Mouse (Mus musculus) forebrain, embryonic 16.5 days (tissue): Measurements from ENCODE around the gene Col17a1. TPM values are rescaled to one million over a fixed set of nuclear protein-coding genes. Genes with fewer than 3 reads are reported as not detected.

Experiments used
- ATAC-seq: fragments of 200-750 bp; cut with Nextera tagmentation; 2 replicates; pipeline ENCODE4 v1.8.0; 2017; ENCODE audit warnings: mild to moderate bottlenecking, moderate library complexity
- H3K27ac ChIP-seq: fragments of 300-500 bp; sonication (generic); 2 replicates; pipeline ENCODE4 v1.5.1; 2014; ENCODE audit warnings: low read length, control low read depth
- H3K27me3 ChIP-seq: fragments of 300-500 bp; sonication (generic); replicated peaks from 2 replicates; pipeline ENCODE4 v1.6.1; 2014; ENCODE audit warnings: low read length; ENCODE audit not compliant: control insufficient read depth, insufficient read depth
- H3K36me3 ChIP-seq: fragments of 300-500 bp; sonication (generic); 2 replicates; pipeline ENCODE4 v1.6.1; 2014; ENCODE audit not compliant: control insufficient read depth, insufficient read depth
- H3K4me1 ChIP-seq: fragments of 300-500 bp; sonication (generic); replicated peaks from 2 replicates; pipeline ENCODE4 v1.6.1; 2014; ENCODE audit warnings: low read length; ENCODE audit not compliant: control insufficient read depth, insufficient read depth
- H3K4me2 ChIP-seq: fragments of 300-500 bp; sonication (generic); 2 replicates; pipeline ENCODE4 v1.6.1; 2014; ENCODE audit warnings: mild to moderate bottlenecking, low read length, control low read depth
- H3K4me3 ChIP-seq: fragments of 300-500 bp; sonication (generic); replicated peaks from 2 replicates; pipeline ENCODE4 v1.5.1; 2014; ENCODE audit warnings: mild to moderate bottlenecking, low read length, control low read depth
- H3K9ac ChIP-seq: fragments of 300-500 bp; sonication (generic); replicated peaks from 2 replicates; pipeline ENCODE4 v1.6.1; 2014; ENCODE audit warnings: low read depth, low read length, control low read depth
- H3K9me3 ChIP-seq: fragments of 300-500 bp; sonication (generic); 2 replicates; pipeline ENCODE4 v1.6.1; 2016; ENCODE audit warnings: low read length; ENCODE audit not compliant: control insufficient read depth
- WGBS: fragments of 180-500 bp; shearing (Covaris S2); extraction: QIAGEN DNeasy Blood & Tissue Kit; methylation state at CpG from one replicate; pipeline ENCODE4 v1.1.7; 2014; 5-methylcytosine and 5-hydroxymethylcytosine counted together
- polyA plus RNA-seq: library from polyadenylated mRNA; unstranded; fragments of >200 nt; fragmentation: Nextera tagmentation; extraction: Ambion mirVana; gene quantifications from 2 replicates; pipeline ENCODE4 v1.2.1, GENCODE M21; 2015

Gene Col17a1
- polyA plus RNA-seq, 1 experiment from 2014 or later: 0.04 TPM

DNA sequence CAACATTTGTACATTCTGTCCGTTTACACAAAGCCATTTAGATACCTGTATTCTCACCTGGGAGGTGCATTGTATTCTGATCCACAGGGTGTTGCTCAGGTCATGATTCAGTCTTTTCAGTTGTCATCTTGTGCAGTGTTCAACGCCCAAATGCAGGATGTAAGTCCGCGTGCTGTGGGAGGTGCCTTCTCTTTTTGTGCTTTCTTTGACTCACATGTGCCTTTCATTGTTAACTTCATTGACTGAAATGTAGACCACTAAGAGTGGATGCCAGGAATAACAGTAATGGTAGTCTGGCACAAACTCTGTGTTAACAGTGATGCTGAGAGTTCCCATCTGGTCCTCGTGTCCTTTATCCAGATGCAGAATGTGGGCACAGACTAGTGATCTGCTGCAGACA is 61.5 kb downstream of the Col17a1 start:
- Histone ChIP-seq H3K27ac (no peak overlapping the region), H3K9me3 (no peaks in the 10 kb centered on the region), H3K27me3 (no peaks in the 10 kb centered on the region), H3K4me3 (no peak overlapping the region), H3K36me3 (no peaks in the 10 kb centered on the region), H3K4me2 (no peak overlapping the region), H3K4me1 (peaks cover 2% of the 10 kb centered on the region), H3K9ac (no peak overlapping the region)
- WGBS: 76% methylated on average over 5 of the region's 5 CpGs
- ATAC-seq: no peak

DNA sequence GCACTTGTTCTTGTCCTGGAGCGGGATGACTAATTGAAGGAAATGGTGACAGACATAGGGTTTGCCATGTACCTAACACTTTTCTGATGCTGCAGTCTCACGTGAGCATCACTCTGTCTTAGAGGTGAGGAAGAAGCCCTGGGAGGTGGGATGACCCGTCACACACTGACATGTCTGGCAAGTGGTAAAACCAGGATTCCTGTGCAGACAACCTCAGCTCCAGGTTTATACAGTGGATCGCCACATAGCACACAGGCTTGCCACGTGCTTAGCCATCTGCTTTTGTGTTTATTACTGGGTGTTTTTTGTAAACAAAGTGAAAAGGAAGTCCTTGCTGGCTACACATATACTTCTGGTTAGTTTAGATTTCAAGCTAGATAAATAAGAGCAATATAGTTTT is 62.8 kb downstream of the Col17a1 start:
- Histone ChIP-seq H3K9me3 (no peaks in the 10 kb centered on the region), H3K4me1 (peaks cover 5% of the 10 kb centered on the region), H3K27me3 (no peaks in the 10 kb centered on the region), H3K4me2 (no peak overlapping the region), H3K9ac (no peak overlapping the region), H3K27ac (no peak overlapping the region), H3K36me3 (no peaks in the 10 kb centered on the region), H3K4me3 (no peak overlapping the region)
- WGBS: 76% methylated on average over 5 of the region's 5 CpGs
- ATAC-seq: no peak

DNA sequence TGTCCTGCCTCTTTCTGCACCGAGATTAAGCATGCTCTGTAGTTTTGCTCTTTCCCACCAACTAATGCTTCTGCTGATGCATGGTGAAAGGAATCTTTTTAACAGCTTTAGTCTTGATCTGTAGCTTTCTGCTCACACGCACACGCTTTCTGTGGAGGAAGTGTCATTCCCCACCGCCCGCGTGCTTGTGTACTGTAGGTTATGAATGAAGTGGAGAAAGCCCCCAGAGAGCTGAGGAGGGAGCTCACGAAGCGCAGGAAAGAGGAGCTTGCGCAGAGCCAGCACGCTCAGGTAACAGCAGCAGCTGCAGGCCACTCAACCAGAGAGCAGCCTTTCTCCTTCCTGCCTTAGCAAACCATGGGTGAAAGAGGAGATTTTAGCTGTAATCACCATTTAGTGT is 64.4 kb downstream of the Col17a1 start:
- 84% methylated on average over 10 of the region's 10 CpGs for WGBS
- H3K4me3 ChIP-seq: no peak overlapping the region
- no peak for ATAC-seq
- H3K36me3 ChIP-seq: peaks cover 7% of the 10 kb centered on the region
- H3K9me3 ChIP-seq: no peaks in the 10 kb centered on the region
- H3K27me3 ChIP-seq: no peaks in the 10 kb centered on the region
- no peak overlapping the region for H3K27ac ChIP-seq
- H3K4me1 ChIP-seq: peaks cover 5% of the 10 kb centered on the region
- H3K4me2 ChIP-seq: no peak overlapping the region
- no peak overlapping the region for H3K9ac ChIP-seq

DNA sequence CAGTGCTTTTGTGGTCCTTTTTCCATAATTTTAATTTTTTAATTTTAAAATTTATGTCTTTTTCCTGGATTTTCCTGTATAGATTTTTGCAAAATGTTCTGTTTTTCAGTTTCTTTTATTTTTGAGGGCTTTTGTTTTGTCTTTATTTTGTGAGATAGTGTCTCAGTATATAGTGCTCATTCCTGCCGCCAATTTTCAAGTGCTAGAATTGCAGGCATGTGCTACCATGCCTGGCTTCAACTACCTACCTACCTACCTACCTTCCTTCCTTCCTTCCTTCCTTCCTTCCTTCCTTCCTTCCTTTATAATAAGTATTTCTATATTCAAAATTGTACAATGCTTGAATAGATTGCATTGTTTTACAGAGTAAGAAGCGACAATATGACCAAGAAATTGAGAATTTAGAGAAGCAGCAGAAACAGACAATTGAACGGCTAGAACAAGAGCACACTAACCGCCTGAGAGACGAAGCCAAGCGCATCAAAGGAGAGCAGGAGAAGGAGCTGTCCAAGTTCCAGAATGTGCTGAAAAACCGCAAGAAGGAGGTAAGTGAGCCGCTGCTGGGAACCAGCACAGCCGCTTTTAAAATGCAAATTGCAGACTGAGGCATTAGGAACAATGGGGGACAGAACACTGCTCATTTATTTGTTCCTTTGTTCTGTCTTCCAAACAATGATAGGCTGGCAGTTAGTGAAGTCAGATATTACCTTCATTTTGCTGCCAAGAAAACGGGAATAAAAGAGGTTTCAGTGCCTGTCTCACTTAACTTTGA is 66.8 kb downstream of the Col17a1 start:
- H3K9me3 ChIP-seq: no peaks in the 10 kb centered on the region
- 0 out of 2 replicates have a peak overlapping the region, but pooled peaks have one; percentile 32 for H3K9ac ChIP-seq
- H3K4me1 ChIP-seq: peaks cover 5% of the 10 kb centered on the region
- peaks cover 10% of the 10 kb centered on the region for H3K36me3 ChIP-seq
- peak overlapping the region; percentile 81 for H3K27ac ChIP-seq
- no peak overlapping the region for H3K4me3 ChIP-seq
- no peaks in the 10 kb centered on the region for H3K27me3 ChIP-seq
- H3K4me2 ChIP-seq: peak overlapping the region; percentile 28
- 14% methylated on average over 10 of the region's 10 CpGs for WGBS
- ATAC-seq: peak; percentile 91

DNA sequence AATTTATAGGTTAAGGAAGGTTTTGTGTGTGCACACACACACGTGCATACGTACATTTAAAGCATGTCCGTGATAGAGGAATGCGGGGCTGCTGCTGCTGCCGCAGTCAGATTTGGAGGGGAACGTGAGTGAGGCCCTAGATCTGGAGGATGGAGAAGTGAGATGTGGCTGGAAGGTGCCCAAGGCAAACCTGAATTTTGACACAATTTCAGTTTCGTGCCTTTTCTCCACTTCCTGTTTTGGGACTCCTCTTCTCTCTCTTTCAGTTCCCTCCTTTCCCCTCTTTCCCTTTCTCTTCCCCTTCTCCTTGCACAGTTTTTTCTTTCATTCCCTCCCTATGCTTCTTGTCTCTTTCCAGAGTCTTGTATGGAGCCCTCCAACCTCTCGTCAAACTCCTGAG is 70.4 kb downstream of the Col17a1 start:
- Histone ChIP-seq H3K4me1 (peaks cover 5% of the 10 kb centered on the region), H3K27me3 (no peaks in the 10 kb centered on the region), H3K4me3 (no peak overlapping the region), H3K9ac (no peak overlapping the region), H3K4me2 (no peak overlapping the region), H3K9me3 (no peaks in the 10 kb centered on the region), H3K27ac (no peak overlapping the region), H3K36me3 (peaks cover 14% of the 10 kb centered on the region)
- 85% methylated on average over 8 of the region's 8 CpGs for WGBS
- no peak for ATAC-seq

DNA sequence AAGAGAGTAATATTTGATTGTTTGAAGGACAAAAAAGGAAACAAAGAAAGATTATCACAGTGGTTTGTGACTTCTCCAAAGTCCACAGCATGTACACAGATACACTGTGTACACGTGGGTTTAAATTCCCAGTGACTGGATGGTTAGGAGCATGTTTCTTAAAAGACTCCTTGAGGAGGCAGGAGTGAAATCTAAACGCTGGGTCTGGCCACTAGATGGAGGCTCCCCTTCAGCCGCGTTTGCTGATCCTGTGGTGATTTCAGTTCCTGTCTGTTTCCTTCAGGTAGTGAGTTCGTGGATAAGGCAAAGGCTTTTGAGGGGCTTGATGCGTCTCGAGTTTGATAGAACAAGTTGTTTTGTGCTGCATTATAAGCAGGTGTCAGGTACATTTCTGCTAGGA is 78.5 kb downstream of the Col17a1 start:
- H3K4me2 ChIP-seq: no peak overlapping the region
- H3K4me1 ChIP-seq: no peaks in the 10 kb centered on the region
- no peak overlapping the region for H3K27ac ChIP-seq
- peaks cover 2% of the 10 kb centered on the region; the same call in 1 of the 2 replicates for H3K36me3 ChIP-seq
- ATAC-seq: no peak
- no peak overlapping the region for H3K9ac ChIP-seq
- H3K27me3 ChIP-seq: no peaks in the 10 kb centered on the region
- 54% methylated on average over 7 of the region's 7 CpGs for WGBS
- H3K9me3 ChIP-seq: no peaks in the 10 kb centered on the region
- H3K4me3 ChIP-seq: no peak overlapping the region

DNA sequence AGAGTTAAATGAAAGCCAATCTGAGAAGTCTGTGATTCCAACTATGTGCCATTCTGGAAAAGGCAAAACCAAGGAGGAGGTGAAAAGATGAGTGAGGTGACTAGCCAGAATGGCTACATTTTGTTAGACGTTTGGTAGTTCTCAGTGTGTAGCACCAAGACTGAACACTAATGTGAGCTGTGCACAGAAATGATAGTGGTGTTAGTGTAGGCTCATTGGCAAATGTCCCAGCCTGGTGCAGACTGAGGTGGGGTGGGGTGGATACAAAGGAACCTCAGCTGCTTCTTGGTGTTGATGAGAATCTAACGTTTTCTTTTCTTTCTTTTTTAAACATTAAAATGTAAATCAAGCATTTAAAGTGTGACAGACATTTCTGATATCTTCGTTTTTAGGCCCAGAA is 83.4 kb downstream of the Col17a1 start:
- Histone ChIP-seq H3K27me3 (no peaks in the 10 kb centered on the region), H3K9ac (no peak overlapping the region)

More for the DNA sequence above, 83.4 kb downstream of the Col17a1 start:
- Histone ChIP-seq H3K27ac (0 out of 2 replicates have a peak overlapping the region, but pooled peaks have one; percentile 9), H3K4me3 (no peak overlapping the region), H3K4me2 (no peak overlapping the region), H3K4me1 (no peaks in the 10 kb centered on the region), H3K36me3 (no peaks in the 10 kb centered on the region), H3K9me3 (no peaks in the 10 kb centered on the region)
- 48% methylated on average over 3 of the region's 3 CpGs for WGBS
- no peak; the same call in 1 of the 2 replicates for ATAC-seq

Other genes with a start within 250 kb of the Col17a1 start
- 2.1 and 2.2 TPM in 2 replicates for gene Sh3pxd2a, start 227.7 kb downstream of the Col17a1 start, polyA plus RNA-seq
- 30.0 and 34.0 TPM in 2 replicates for gene Stn1, start 154.6 kb downstream of the Col17a1 start, polyA plus RNA-seq
- 7.5 and 7.8 TPM in 2 replicates for gene Slk, start 112.4 kb downstream of the Col17a1 start, polyA plus RNA-seq
- gene Sfr1, start 39.6 kb upstream of the Col17a1 start, polyA plus RNA-seq: 180 and 202 TPM in 2 replicates
- 125 and 126 TPM in 2 replicates for gene Gsto1, start 162.9 kb upstream of the Col17a1 start, polyA plus RNA-seq
- 0.84 and 1.2 TPM in 2 replicates for gene Gsto2, start 173.4 kb upstream of the Col17a1 start, polyA plus RNA-seq
- gene Cfap43, start 227.2 kb upstream of the Col17a1 start, polyA plus RNA-seq: 0.63 and 1.1 TPM in 2 replicates
- 6.9 and 7.2 TPM in 2 replicates for gene Itprip, start 227.2 kb upstream of the Col17a1 start, polyA plus RNA-seq
- gene Cfap58, start 245.6 kb upstream of the Col17a1 start, polyA plus RNA-seq: 0.27 and 0.33 TPM in 2 replicates